Mouse (Mus musculus): ENCODE data around the gene Serpina10. TPM values are rescaled to one million over a fixed set of nuclear protein-coding genes. Genes with fewer than 3 reads are reported as not detected.
"Not testable (repeated sequence)": the region's sequence is repeated elsewhere in the genome, so short reads cannot be mapped to it uniquely, and the experiment has no call there.

Serpina10 gene
- total RNA-seq (2021), result not detected

DNA sequence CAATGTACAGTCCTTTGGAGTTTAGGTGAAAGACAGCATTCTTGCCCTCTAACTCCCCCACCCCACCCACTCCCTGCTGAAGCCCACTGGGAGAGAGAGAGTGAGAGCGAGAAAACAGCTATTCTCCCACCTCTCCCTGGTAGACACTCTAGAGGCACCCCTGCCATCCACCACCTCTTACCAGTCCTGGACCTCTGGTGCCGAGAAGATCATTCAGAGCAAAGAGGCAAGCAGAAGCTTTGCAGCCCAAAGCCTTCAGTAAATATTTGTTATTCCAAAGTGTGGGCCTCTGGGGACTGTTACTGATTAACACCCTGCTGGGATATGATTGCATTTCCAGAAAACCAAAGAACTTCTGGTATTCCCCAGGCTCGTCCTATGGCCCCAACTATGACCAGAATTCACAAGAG lies at the start of gene Serpina10:
Gene Serpina10, minus strand, starts transcription at position 242 of the 410 bp plus-strand sequence.
- intact Hi-C loops (cut with DNase I), result no loop called here
- no peak for DNase-seq (ENCODE audit: low spot score in 2 of 2)

DNA sequence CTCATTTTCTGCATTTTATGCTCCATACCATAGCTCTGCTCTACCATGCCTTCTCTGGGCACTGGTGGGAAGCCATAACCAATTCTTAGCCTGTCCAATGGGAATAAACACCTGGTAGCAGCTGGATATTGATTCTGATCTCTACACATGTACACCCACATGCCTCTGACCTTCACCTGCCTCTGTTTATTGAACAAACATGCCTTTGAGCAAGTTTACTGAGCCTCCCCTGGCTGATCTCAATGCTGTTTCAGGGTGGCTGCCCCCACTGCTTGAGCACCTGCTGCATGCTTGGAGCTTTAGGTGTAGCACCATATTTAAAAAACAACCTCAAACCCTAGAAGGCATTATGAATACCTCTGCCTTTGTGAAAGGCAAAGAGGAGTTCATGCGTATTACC lies 48.6 kb upstream of the Serpina10 start:
- intact Hi-C loops (cut with DNase I); DNase-seq (ENCODE audit: low spot score in 2 of 2): not testable (repeated sequence)

DNA sequence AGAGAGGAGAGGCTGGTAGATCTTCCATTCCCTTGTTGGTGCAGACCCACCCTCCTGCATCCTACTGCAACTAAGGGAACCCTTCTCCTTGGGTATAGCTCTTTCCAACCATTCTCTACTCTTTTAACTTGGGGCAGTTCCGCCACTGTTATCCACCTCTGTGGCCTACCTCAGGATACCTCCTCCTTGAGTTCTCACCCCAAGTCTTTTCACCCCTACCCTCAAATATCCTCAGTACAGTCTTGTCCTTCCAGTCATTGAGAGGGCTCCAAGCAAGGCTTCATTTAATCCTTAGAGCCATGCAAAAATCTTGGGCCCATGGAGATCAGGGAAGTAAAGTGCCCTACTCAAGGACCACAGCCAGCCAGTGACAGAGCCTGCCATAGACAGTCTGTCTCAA lies 44.8 kb upstream of the Serpina10 start, which contains the start of gene Serpina16:
Gene Serpina16, minus strand, starts transcription at position 101 of the 400 bp plus-strand sequence.
- DNase-seq (ENCODE audit: low spot score in 2 of 2), result no peak
- intact Hi-C loops (cut with DNase I), result no loop called here

DNA sequence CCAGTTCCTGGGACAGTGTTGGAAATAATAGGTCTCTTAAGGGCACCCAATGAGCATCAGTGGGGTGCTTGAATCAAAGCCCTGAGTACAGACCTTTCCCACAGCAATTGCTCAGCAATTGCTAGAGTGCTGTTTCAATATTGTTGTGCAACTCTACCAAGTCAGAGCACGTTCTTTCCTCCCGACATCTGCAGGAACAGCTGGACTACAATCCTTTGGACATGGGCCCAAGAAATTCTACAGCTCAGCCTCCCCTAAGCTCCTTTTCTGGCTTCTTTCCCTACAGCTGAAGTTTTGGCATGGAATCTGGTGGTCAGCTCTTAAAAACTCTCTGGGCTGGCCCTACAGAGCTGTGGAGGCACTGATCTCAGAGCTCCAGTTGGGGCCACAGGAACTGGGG lies 41.9 kb upstream of the Serpina10 start:
- DNase-seq (ENCODE audit: low spot score in 2 of 2), result no peak
- intact Hi-C loops (cut with DNase I), result no loop called here

DNA sequence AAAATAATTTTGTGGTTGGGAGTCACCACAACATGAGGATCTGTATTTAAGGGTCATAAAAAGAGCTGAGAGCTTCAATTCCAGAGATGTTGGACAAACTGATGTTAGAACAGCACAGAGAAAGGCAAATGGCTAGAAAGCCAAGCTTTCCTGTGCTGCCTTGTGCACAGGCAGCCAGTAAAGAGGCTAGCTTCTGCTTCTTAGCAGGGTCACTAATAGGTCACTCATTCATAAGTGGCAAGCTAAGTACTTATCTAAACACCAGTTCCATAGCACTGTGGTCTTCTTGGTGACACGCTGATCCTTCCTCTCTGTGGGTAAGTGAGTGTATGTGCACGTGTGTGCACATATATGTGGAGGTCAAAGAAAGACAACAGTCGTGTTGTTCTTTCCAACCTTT lies 40.2 kb upstream of the Serpina10 start:
- no peak for DNase-seq (ENCODE audit: low spot score in 2 of 2)
- intact Hi-C loops (cut with DNase I), result no loop called here

DNA sequence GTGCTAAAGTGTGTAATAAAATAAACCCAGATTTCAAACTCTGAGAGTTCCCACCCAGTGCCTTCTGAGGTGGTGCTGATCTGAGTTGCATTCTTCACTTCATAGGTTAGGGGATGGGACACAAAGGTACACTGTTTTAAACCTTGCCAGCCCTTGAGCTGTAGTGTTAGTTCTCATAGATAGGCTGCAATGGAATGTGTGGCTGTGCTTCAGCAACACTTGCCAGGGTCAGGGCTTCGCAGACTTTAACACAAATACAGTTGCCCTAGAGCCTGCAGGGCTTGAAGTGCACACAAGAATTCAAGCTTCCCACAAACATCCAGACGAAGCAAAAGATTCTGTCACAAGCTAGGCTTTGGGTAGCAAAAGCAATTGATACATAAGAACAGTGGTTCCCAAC lies 39.7 kb upstream of the Serpina10 start:
- no peak for DNase-seq (ENCODE audit: low spot score in 2 of 2)
- intact Hi-C loops (cut with DNase I), result no loop called here

DNA sequence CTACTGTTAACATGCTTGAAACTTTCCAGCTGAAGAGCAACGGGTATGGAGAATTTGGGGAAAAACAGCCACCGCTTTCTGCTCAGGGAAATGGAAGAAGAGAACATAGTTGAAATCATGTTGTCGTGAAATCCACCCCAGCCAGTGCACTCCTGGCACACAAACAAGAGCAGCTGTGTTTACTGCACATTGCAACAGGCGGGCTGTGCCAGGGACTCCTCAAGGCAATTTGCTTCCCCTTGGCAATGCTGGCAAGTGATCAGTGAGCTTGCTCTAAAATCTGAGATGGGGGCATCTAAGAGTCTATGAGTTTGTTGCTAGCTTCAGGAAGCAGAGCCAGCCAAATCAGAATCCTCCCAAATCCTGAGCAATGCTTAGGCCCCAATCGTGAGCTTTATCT lies 39.1 kb upstream of the Serpina10 start:
- intact Hi-C loops (cut with DNase I), result no loop called here

DNA sequence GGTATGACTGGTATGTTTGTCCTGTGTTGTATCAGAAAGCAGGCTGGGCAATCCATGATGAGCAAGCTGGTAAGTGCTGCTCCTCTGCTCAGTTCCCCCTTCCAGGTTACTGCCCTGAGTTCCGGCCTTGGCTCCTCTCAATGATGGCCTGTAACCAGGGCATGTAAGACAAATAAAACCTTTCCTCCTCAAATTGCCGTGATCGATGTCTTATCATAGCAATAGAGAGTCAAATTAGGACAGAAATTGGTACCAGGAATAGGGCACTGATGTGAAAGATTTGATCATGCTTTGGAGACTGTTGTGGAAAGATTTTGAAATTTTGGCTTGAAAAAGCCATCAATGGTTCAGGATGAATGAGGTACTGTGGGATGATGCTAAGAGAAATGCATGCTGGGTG lies 34.0 kb upstream of the Serpina10 start:
- intact Hi-C loops (cut with DNase I), result no loop called here
- no peak for DNase-seq (ENCODE audit: low spot score in 2 of 2)

More for the DNA sequence above, 39.1 kb upstream of the Serpina10 start:
- DNase-seq (ENCODE audit: low spot score in 2 of 2), result peak; percentile 22 to 37

DNA sequence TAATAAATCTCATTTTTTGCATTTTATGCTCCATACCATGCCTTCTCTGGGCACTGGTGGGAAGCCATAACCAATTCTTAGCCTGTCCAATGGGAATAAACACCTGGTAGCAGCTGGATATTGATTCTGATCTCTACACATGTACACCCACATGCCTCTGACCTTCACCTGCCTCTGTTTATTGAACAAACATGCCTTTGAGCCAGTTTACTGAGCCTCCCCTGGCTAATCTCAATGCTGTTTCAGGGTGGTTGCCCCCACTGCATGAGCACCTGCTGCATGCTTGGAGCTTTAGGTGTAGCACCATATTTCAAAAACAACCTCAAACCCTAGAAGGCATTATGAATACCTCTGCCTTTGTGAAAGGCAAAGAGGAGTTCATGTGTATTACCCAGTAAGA lies 30.8 kb upstream of the Serpina10 start:
- intact Hi-C loops (cut with DNase I); DNase-seq (ENCODE audit: low spot score in 2 of 2): not testable (repeated sequence)

DNA sequence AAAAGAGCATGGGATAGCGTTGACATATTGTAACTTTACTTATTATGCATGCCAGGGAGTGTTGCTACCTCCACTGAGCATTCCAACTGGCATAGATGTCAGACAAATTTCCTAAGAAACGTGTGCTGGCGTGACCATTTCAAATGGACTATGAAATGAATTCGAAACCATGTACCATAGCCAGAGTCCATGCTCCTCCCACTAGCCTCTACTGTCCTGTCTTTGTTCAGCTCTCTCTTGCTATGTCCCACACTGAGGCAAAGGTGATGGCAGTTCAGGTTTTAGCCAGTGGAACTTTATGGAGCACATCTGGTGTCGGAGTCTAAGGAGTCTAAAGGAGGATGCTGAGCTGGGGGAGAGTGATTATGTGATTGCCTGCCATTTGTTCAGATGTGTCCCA lies 28.8 kb upstream of the Serpina10 start:
- intact Hi-C loops (cut with DNase I), result no loop called here
- DNase-seq (ENCODE audit: low spot score in 2 of 2), result no peak

DNA sequence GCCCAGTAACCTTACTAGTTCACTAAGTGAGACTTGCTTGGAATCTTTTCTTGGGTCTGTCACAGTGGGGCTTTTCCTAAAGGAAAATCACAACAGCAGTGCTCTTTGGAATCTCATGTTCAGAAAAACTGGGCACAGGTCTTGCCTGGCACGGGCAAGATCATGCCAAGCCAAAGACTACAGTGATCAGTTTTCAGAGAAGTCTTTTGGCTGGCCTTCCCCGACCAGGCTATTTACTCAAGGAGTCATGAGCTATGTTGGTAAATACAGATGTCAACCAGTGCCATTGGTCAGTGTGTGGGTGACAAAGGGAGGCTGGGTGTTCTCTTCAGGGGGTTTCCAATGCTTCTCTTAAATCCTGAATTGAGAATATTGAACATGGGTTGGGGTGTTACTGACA lies 27.9 kb upstream of the Serpina10 start:
- intact Hi-C loops (cut with DNase I), result no loop called here
- no peak for DNase-seq (ENCODE audit: low spot score in 2 of 2)

DNA sequence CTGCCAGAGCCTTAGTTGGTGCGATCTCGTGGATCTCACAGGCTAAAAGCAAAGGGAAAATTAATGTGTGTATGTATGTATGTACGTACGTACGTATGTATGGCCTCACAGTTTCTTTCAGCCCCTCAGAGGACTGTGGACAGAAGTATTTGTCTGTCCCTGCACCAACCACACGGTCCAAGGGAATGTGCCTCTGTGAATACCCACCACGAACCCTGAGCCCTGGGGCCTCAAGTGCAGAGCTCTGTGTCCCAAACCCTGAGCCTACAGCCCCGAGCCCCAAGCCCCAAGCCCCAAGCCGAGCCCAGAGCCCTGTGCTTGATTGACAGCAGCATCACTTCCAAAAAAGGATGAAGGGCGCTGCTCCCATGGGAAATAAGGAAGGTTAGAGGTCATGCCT lies 26.7 kb upstream of the Serpina10 start:
- DNase-seq (ENCODE audit: low spot score in 2 of 2), result no peak
- intact Hi-C loops (cut with DNase I), result no loop called here

DNA sequence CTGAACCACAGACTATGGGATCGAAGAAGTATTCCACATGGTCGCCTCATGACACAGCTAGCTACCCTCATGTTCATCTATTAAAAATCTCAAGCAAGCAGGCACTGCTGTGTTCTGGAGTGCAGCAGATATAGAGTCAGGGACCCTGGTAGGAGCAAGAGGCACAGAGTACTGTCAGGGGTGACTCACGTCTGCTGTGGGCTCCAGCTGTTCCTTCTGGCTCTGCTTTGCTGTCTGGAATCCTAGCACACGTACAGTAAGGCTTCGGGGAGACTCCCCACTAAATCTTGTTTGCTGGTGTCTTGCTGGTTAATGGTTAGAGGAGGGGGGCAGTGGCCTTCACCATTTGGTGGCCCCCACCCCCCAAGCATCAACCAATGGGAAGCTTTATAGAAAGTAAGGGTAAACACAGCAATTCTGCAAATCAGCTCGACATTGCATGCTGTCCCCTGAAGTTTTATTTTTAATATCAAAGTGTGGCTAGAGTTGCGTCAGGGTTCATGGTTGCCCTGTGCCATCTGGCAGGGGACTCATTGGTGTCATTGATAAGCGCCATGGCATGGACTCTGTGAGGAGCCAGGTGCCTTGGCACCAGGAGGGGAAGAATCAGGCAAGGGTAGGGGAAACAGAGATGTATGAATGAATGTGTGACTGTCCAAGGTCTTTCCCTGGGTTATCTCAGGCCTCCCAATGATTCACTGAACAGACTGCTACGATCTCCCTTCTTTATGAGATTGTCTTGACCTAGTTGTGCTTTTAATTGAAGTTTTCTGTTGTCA lies 25.8 kb upstream of the Serpina10 start, which contains the start of gene Serpina6:
Gene Serpina6, minus strand, starts transcription at position 365 of the 779 bp plus-strand sequence.
- intact Hi-C loops (cut with DNase I), result no loop called here
- no peak for DNase-seq (ENCODE audit: low spot score in 2 of 2)

DNA sequence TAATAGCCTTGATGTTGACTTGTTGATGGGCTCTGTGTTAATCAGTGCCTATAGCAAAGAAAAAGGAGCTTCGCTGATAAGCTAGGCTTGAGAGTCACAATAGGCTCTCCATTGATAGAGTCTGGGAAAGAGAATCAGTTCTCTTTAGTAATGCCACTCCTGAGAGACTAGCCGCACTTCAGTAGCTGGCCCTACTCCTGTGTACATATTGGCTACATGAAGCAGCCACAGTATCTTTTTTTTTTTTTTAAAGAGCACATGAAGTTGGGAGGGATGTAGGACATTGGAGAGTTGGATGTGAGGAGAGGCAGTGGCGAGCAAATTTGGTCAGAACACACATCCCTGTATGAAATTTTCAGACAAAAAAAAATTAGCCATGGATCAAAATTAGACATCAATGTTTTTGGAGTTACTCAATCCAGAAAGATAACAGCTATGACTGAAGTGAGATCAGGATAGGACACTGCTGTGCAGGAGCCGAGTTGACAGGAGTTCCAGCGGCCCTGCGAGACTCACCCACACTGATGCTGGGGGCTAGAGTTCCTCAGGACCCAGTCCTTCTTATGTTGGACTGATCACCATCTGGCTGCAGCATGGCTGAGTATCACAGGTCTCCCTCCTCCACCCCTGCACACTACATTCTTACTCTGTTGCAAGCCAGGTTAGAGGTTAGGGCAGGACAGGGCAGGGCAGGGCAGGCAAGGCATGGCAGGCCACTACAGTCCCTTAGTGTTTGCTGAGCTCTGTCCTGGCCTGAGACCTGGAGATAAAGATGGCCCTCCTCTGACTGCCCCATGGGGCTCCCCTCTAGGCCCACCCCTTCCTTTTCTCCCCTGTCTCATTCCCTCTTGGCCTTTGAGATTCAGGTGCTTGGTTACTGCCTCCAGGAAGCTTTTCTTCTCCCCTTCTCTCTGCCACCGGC lies 24.1 kb upstream of the Serpina10 start:
- intact Hi-C loops (cut with DNase I), result no loop called here
- no peak for DNase-seq (ENCODE audit: low spot score in 2 of 2)

DNA sequence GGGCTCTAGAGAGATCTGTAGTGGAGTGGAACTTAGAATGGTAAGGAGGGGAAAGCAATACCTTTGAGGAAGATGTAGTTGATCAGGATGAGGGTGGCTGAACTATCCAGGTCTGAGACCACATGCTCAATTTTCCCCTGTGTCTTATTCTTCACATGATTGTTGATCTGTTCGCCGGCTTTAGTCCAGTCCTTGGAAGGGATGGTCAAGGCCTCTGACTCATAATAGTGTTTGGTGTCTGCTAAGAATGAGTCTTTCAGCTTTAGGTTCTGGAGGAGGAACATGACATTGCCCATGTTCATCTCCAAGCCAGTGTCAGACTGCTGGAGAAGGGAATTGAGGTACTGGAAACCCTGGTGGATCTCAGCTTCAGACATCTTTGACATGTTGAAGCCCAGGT lies 22.6 kb upstream of the Serpina10 start:
- intact Hi-C loops (cut with DNase I), result no loop called here
- DNase-seq (ENCODE audit: low spot score in 2 of 2), result no peak

DNA sequence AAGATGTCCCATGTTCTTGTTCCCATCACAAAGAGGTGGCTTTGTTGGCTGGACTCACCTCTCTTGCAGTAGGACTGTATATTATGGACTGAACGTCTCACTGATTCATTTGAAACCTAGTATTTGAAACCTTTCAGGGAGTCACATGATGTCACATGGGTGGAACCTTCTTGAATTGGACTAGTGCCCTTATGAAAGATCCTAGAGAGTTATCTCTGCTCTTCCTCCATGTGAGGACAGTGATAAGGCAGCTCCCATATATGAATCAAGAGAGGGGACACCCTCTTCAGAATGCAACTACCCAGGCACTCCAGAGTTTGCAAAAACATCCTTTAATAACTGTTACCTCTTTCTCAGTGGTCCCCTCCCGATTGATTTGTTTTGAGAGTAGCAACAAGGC lies 15.1 kb upstream of the Serpina10 start:
- DNase-seq (ENCODE audit: low spot score in 2 of 2), result no peak
- intact Hi-C loops (cut with DNase I), result no loop called here

DNA sequence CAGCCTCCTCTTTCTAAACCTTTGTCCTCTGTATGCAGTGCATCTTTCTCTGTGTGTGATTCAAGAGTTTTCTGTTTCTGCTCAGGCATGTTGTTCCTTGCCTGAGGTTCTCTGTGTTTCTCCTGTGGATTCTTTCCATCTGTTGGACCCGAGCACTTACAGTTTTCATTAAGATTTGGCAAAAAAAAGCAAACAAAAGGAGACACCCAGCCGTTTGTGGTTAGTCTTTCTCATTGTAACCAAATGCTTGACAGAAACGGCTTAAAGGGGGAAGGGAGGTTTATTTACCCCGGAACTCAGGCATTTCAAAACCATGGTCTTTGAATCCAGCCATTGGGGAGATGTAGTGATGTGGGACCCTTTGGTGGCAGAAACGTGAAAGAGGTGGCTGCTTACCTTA lies 13.4 kb upstream of the Serpina10 start:
- intact Hi-C loops (cut with DNase I), result loop anchor here (5.0 kb wide), 3 partner anchors 102 to 212 kb away; partner anchors contain the start of gene Ifi27
- no peak for DNase-seq (ENCODE audit: low spot score in 2 of 2)

DNA sequence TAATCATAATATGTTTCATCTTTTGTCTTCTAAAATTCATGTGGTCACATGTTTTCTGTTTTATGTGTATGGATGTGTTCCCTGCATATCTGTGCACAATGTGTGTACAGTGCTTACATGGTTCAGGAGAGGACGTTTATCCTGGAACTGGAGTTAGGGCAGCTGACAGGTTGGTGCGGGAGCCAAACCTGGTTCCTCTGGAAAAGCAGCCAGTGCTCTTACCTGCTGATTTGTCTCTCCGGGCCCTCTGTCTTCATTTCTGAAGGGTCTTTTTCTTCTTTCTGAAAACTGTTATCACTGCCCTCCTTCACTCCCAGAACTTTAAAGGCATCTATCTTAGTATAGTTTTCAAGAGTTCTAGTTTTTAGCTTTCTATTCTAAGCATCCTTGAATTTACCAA lies 12.6 kb upstream of the Serpina10 start:
- intact Hi-C loops (cut with DNase I), result loop anchor here (5.0 kb wide), 3 partner anchors 102 to 212 kb away; partner anchors contain the start of gene Ifi27
- no peak for DNase-seq (ENCODE audit: low spot score in 2 of 2)

DNA sequence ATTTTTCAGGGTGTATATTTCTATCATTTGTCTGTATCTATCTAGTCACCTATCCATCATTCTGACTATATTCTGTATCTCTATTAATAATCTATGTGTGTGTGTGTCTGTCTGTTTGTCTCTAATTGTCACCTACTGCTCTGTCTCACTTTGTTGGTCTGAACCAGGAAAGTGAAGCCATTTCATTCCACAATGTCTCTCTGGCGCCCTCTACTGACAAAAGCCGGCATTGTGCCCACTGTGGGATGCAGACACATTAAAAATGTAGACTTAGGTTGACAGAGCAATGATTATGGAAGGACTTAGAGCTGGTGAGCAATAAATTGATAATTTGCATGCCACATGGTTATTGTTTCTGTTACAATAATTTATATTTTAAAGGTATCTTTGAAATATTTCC lies 12.1 kb upstream of the Serpina10 start:
- intact Hi-C loops (cut with DNase I), result loop anchor here (5.0 kb wide), 3 partner anchors 101 to 211 kb away; partner anchors contain the start of gene Ifi27
- DNase-seq (ENCODE audit: low spot score in 2 of 2), result peak; percentile 77 to 80

DNA sequence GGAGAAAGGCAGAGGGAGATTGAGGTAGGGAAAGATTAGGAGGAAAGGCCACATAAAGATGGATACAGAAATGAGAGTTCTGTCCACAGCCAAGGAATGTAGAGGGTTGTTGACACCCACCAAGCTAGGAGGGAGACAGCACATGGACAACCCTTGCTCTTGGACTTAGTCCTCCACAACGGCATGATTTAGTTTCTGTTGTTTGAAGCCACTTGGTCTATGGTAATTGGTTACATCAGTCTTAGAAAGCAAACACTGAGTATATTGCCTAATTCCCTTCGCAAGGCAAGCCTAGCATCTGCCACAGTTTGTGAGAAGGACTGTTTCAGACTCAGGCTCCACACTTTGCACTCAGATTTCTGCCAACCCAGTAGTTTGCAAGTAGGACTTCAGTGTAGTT lies 4.6 kb upstream of the Serpina10 start:
- intact Hi-C loops (cut with DNase I), result no loop called here
- no peak for DNase-seq (ENCODE audit: low spot score in 2 of 2)
